Mouse (Mus musculus) lung, embryonic 15.5 days (tissue): ENCODE results near the gene Pakap. TPM values are rescaled to one million over a fixed set of nuclear protein-coding genes. Genes with fewer than 3 reads are reported as not detected.

Source experiments
- ATAC-seq: fragments of 200-750 bp; cut with Nextera tagmentation; 2 replicates; pipeline ENCODE4 v1.8.0; 2017; ENCODE audit warnings: moderate number of reproducible peaks, borderline replicate concordance; ENCODE audit not compliant: low FRiP score, low TSS enrichment; ENCODE audit errors: extremely low read depth
- H3K27ac ChIP-seq: fragments of 300-500 bp; sonication (generic); 2 replicates; pipeline ENCODE4 v1.5.1; 2015; ENCODE audit warnings: moderate library complexity, mild to moderate bottlenecking, inconsistent platforms
- H3K27me3 ChIP-seq: fragments of 300-500 bp; sonication (generic); 2 replicates; pipeline ENCODE4 v1.6.1; 2015; ENCODE audit warnings: inconsistent platforms
- H3K36me3 ChIP-seq: fragments of 300-500 bp; sonication (generic); 2 replicates; pipeline ENCODE4 v1.6.1; 2015; ENCODE audit warnings: inconsistent platforms
- H3K4me1 ChIP-seq: fragments of 300-500 bp; sonication (generic); 2 replicates; pipeline ENCODE4 v1.6.1; 2015; ENCODE audit warnings: inconsistent platforms
- H3K4me2 ChIP-seq: fragments of 300-500 bp; sonication (generic); 2 replicates; pipeline ENCODE4 v1.6.1; 2015; ENCODE audit warnings: inconsistent platforms, mild to moderate bottlenecking, moderate library complexity
- H3K4me3 ChIP-seq: fragments of 300-500 bp; sonication (generic); 2 replicates; pipeline ENCODE4 v1.5.1; 2015; ENCODE audit warnings: mild to moderate bottlenecking, inconsistent platforms
- H3K9ac ChIP-seq: fragments of 300-500 bp; sonication (generic); 2 replicates; pipeline ENCODE4 v1.6.1; 2015; ENCODE audit warnings: inconsistent platforms
- H3K9me3 ChIP-seq: fragments of 300-500 bp; sonication (generic); 2 replicates; pipeline ENCODE4 v1.6.1; 2016; ENCODE audit warnings: inconsistent platforms
- WGBS: fragments of 180-500 bp; shearing (Covaris S2); methylation state at CpG from one replicate; pipeline ENCODE4 v1.1.7; 2015; 5-methylcytosine and 5-hydroxymethylcytosine counted together
- polyA plus RNA-seq: library from polyadenylated mRNA; unstranded; fragments of >200 nt; fragmentation: Nextera tagmentation; extraction: Ambion mirVana; gene quantifications from 2 replicates; pipeline ENCODE4 v1.2.1, GENCODE M21; 2015

The Pakap gene
- polyA plus RNA-seq, 1 experiment from 2014 or later = 47.7 TPM

DNA sequence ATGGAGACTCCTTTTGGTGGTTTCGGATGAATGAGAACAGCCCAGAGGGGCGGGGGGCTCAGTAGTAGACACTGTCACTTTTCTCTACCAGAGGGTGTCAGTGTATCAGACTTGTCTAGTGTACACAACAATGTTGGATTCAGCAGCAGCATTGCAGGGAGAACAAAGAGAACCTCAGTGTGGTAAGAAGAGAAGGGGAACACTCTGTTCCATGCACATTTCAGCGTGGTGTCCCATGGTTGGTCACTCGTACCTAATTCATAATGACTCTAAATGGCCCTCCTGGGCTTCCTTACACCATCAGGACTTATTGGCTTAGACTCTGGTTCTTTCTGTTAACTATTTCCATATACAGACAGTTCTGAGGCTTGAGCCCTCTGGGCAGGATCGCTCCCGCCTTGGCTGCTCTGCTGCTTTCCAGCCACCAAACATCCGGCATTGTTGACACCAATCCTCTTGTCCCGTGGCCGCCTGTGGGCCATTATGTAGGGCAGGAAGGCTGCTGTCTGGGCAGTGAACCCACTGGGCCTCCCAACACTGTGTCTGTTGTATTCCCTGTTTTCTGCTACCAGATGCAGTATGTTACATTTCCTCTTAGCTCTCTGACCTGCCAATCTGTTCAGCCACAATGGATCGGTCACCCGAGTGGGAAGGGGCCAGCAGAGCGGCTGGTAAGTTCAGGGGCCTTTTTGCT is 130.1 kb downstream of the Pakap start:
- Histone ChIP-seq H3K27ac (no peak overlapping the region), H3K36me3 (0 out of 2 replicates have a peak, but pooled peaks cover 6% of the 10 kb centered on the region), H3K4me3 (no peak overlapping the region), H3K9me3 (no peaks in the 10 kb centered on the region), H3K4me2 (no peak overlapping the region), H3K4me1 (no peaks in the 10 kb centered on the region), H3K9ac (no peak overlapping the region), H3K27me3 (no peaks in the 10 kb centered on the region)
- WGBS = 88% methylated on average over 12 of the region's 12 CpGs
- ATAC-seq = no peak

DNA sequence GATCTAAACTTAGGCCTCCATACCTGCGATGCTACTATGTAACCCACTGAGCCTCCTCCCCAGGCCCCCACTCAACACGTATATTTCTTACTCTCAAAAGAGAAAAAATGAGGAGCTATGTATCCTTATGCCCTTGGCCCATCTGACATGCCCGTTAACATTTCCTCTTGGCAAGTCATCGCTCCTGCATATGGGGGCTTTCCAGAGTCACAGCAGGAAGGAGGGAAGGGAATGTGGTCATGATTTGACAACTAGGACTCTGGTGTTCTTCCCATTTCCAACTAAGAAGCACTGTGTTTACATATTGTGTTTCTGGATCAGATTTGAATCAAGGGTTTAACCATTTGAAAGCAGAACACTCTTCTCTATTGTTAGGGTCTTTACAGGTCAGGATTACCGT is 133.6 kb downstream of the Pakap start:
- H3K4me2 ChIP-seq = no peak overlapping the region
- H3K4me3 ChIP-seq = no peak overlapping the region
- no peaks in the 10 kb centered on the region for H3K27me3 ChIP-seq
- no peaks in the 10 kb centered on the region for H3K4me1 ChIP-seq
- ATAC-seq = no peak
- H3K27ac ChIP-seq = no peak overlapping the region
- no peaks in the 10 kb centered on the region for H3K36me3 ChIP-seq
- H3K9me3 ChIP-seq = no peaks in the 10 kb centered on the region
- no peak overlapping the region for H3K9ac ChIP-seq
- WGBS = 75% methylated on average over 5 of the region's 5 CpGs

DNA sequence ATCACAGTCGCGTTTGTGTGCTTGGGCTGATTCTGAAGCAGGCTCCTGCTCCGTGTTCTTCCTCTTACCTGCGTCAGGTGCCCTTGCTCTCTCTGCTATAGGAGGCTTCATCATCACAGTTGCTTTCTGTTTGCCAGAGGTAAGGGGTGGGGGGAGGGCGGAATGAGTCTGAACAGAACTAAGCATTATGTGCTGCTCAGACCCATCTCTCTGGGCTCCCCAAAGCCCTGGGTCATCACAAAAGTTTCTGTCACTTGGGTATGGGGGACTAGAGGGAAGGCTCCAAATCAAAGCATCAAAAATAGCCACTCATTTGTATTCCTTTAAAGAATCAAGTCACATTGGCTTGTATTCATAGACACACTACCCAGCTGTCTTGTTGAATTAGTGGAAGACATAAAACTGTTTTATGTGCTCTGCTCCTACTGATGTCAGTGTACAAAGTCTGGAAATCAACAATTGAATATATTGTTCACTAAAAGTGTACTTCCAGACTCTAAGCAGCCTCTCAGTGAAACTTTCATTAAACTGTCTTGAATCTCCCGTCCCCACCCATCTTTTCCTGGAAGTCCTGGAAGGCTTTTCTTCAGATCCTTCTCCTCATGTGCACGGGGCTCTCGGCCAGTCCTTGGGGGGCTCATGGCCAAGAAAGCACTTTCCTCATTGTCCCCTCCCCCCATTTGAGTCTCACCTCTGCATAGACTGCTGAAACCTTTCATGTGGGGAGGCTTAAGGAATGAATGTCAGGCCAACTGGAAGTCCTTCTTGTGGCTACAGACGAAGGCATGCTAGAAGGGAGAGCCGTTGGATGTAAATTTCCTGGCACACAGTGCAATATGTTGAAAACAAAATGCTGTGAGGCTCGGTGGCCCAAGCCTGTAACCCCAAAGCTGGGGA is 135.8 kb downstream of the Pakap start:
- Histone ChIP-seq H3K27me3 (no peaks in the 10 kb centered on the region), H3K9ac (no peak overlapping the region), H3K4me2 (no peak overlapping the region), H3K36me3 (no peaks in the 10 kb centered on the region), H3K4me1 (no peaks in the 10 kb centered on the region), H3K9me3 (no peaks in the 10 kb centered on the region), H3K4me3 (no peak overlapping the region), H3K27ac (no peak overlapping the region)
- WGBS = 74% methylated on average over 11 of the region's 11 CpGs
- no peak for ATAC-seq

GRCm38 (mm10) chr4:57704575-57704974 is 136.6 kb downstream of the Pakap start:
- ATAC-seq = no peak
- H3K4me3 ChIP-seq = no peak overlapping the region

DNA sequence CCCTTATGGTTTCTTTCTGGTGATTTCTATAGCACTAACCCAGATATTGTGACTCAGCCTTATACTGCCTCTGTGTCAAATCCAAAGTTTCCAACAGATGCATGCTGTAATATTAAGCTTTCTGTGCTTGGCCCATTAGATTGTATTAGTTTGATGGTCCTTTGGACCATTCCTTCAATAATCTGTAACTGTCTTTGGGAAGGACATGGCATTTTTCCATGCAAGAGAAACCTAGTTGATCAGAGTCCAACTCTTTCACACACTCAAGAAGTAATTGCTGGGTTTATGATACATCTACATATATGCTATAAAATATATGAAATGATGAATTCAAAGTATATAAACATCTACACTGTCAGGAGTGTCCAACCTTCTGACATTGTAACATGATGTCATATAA is 147.9 kb downstream of the Pakap start:
- Histone ChIP-seq H3K4me2 (no peak overlapping the region), H3K4me1 (0 out of 2 replicates have a peak, but pooled peaks cover 4% of the 10 kb centered on the region), H3K9ac (no peak overlapping the region), H3K27ac (no peak overlapping the region), H3K36me3 (no peaks in the 10 kb centered on the region), H3K9me3 (no peaks in the 10 kb centered on the region), H3K4me3 (no peak overlapping the region), H3K27me3 (no peaks in the 10 kb centered on the region)
- no peak for ATAC-seq

More at GRCm38 (mm10) chr4:57704575-57704974, 136.6 kb downstream of the Pakap start:
- Histone ChIP-seq H3K4me1 (no peaks in the 10 kb centered on the region), H3K27me3 (no peaks in the 10 kb centered on the region), H3K36me3 (no peaks in the 10 kb centered on the region), H3K9ac (no peak overlapping the region), H3K4me2 (no peak overlapping the region), H3K9me3 (no peaks in the 10 kb centered on the region), H3K27ac (no peak overlapping the region)
- WGBS = 93% methylated on average over 7 of the region's 7 CpGs

GRCm38 (mm10) chr4:57716735-57717134 is 148.8 kb downstream of the Pakap start:
- 48% methylated on average over 4 of the region's 4 CpGs for WGBS

DNA sequence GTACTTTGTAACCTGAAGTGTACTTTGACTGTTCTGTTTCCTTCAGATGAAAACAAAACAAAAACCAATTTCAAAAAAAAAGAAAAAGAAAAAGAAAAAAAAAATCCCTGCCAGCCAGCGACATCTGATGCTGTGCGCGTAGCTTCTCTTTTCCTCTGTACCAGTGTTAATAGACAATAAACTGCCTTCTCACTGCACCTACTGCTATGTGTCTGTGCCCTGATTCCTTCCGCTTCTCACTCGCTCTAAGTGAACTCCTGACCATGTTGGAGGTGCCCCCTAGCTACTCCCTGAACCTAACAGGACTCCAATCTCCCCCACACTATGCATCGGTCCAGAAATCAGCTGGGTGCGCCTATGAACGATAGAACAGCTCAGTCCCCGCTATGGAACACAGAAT is 149.4 kb downstream of the Pakap start, which contains the start of gene Akap2:
Gene Akap2 (plus strand): TSS at position 304 of the 400 bp plus-strand sequence.
- H3K4me2 ChIP-seq = no peak within 1 kb of the TSS
- H3K4me3 ChIP-seq = no peak within 1 kb of the TSS
- 87% methylated on average over 9 of the region's 9 CpGs for WGBS
- H3K27me3 ChIP-seq = no peaks in the 10 kb centered on the region
- no peak within 1 kb of the TSS for H3K27ac ChIP-seq
- H3K9ac ChIP-seq = no peak within 1 kb of the TSS
- no peaks in the 10 kb centered on the region for H3K9me3 ChIP-seq
- ATAC-seq = no peak
- 0 out of 2 replicates have a peak, but pooled peaks cover 4% of the 10 kb centered on the region for H3K4me1 ChIP-seq
- H3K36me3 ChIP-seq = no peaks in the 10 kb centered on the region

More at GRCm38 (mm10) chr4:57716735-57717134, 148.8 kb downstream of the Pakap start:
- 0 out of 2 replicates have a peak, but pooled peaks cover 4% of the 10 kb centered on the region for H3K4me1 ChIP-seq
- H3K9ac ChIP-seq = no peak overlapping the region
- H3K4me2 ChIP-seq = no peak overlapping the region
- ATAC-seq = no peak
- no peaks in the 10 kb centered on the region for H3K9me3 ChIP-seq
- no peaks in the 10 kb centered on the region for H3K36me3 ChIP-seq
- no peak overlapping the region for H3K27ac ChIP-seq
- H3K27me3 ChIP-seq = no peaks in the 10 kb centered on the region
- no peak overlapping the region for H3K4me3 ChIP-seq

GRCm38 (mm10) chr4:57719370-57719769 is 151.4 kb downstream of the Pakap start:
- no peak for ATAC-seq
- 97% methylated on average over 1 of the region's 1 CpGs for WGBS
- H3K36me3 ChIP-seq = no peaks in the 10 kb centered on the region
- no peaks in the 10 kb centered on the region for H3K9me3 ChIP-seq
- H3K4me2 ChIP-seq = no peak overlapping the region
- no peak overlapping the region for H3K4me3 ChIP-seq
- H3K27me3 ChIP-seq = no peaks in the 10 kb centered on the region
- no peak overlapping the region for H3K27ac ChIP-seq
- 0 out of 2 replicates have a peak, but pooled peaks cover 4% of the 10 kb centered on the region for H3K4me1 ChIP-seq
- H3K9ac ChIP-seq = no peak overlapping the region

DNA sequence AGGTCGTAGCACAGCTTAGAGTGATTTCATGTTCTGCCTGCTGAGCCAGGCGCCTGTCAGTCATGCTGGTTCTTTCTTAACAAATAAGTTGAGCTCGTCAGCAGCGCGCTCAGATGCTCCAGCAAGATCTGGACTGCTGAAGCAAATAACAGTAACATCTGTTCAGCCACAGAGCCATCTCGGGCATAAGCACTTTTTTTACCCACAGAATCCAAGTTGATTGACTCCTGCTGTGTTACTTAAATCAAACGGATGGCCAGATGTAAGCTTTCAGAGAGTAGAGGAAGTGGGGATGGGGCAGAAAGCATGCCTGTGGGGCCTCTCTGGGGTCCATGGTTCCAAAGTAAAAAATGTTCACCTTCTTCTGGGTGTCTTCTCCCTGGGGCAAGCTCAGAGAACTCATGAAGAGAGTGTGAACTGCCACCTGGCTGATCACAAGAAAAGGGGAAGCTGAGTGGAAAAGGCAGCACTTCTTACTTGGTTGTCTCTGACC is 152.9 kb downstream of the Pakap start:
- Histone ChIP-seq H3K9ac (no peak overlapping the region), H3K4me1 (0 out of 2 replicates have a peak, but pooled peaks cover 4% of the 10 kb centered on the region), H3K27ac (no peak overlapping the region), H3K9me3 (no peaks in the 10 kb centered on the region), H3K36me3 (no peaks in the 10 kb centered on the region), H3K27me3 (no peaks in the 10 kb centered on the region), H3K4me3 (no peak overlapping the region), H3K4me2 (no peak overlapping the region)
- ATAC-seq = no peak
- WGBS = 40% methylated on average over 7 of the region's 7 CpGs

- no peak for ATAC-seq
- no peak overlapping the region for H3K27ac ChIP-seq
- WGBS = 84% methylated on average over 4 of the region's 4 CpGs
- H3K4me3 ChIP-seq = no peak overlapping the region
- no peaks in the 10 kb centered on the region for H3K9me3 ChIP-seq
- no peaks in the 10 kb centered on the region for H3K27me3 ChIP-seq
- 0 out of 2 replicates have a peak, but pooled peaks cover 4% of the 10 kb centered on the region for H3K4me1 ChIP-seq
- H3K9ac ChIP-seq = no peak overlapping the region
- H3K36me3 ChIP-seq = no peaks in the 10 kb centered on the region
- H3K4me2 ChIP-seq = no peak overlapping the region
Observed at GRCm38 (mm10) chr4:57722296-57722695, 154.3 kb downstream of the Pakap start.

- no peaks in the 10 kb centered on the region for H3K27me3 ChIP-seq
- 0 out of 2 replicates have a peak, but pooled peaks cover 4% of the 10 kb centered on the region for H3K4me1 ChIP-seq
- H3K36me3 ChIP-seq = no peaks in the 10 kb centered on the region
- H3K4me3 ChIP-seq = no peak overlapping the region
- WGBS = 48% methylated on average over 2 of the region's 2 CpGs
- no peak for ATAC-seq
- H3K9ac ChIP-seq = no peak overlapping the region
- no peak overlapping the region for H3K4me2 ChIP-seq
- H3K9me3 ChIP-seq = no peaks in the 10 kb centered on the region
- H3K27ac ChIP-seq = no peak overlapping the region
Observed at GRCm38 (mm10) chr4:57723659-57724058, 155.7 kb downstream of the Pakap start.

- Histone ChIP-seq H3K4me3 (no peak overlapping the region), H3K36me3 (no peaks in the 10 kb centered on the region), H3K9ac (no peak overlapping the region), H3K4me1 (0 out of 2 replicates have a peak, but pooled peaks cover 2% of the 10 kb centered on the region), H3K4me2 (no peak overlapping the region), H3K27ac (no peak overlapping the region), H3K9me3 (no peaks in the 10 kb centered on the region), H3K27me3 (no peaks in the 10 kb centered on the region)
- no peak for ATAC-seq
- WGBS = 71% methylated on average over 1 of the region's 1 CpGs
Observed at GRCm38 (mm10) chr4:57725569-57725968, 157.6 kb downstream of the Pakap start.
